Mouse (Mus musculus): Measurements from ENCODE around the gene Ndufb10. TPM values are rescaled to one million over a fixed set of nuclear protein-coding genes. Genes with fewer than 3 reads are reported as not detected.
A peak's percentile ranks its signal among the peaks of the same experiment; 100 is the strongest.

Gene Ndufb10
- 256 and 269 TPM in 2 replicates for polyA plus RNA-seq (2015; fragmentation: Nextera tagmentation; extraction: Ambion mirVana)

- DNase-seq (ENCODE audit: low spot score) (peak; percentile 96), ATAC-seq (ENCODE audit: low FRiP score, low TSS enrichment) (peak; percentile 66)
- WGBS: under 1% methylated on average over 30 of the region's 30 CpGs
- Histone ChIP-seq H3K27ac (replicated peaks) (peak within 1 kb of the TSS; percentile 73), H3K9me3 (ENCODE audit: control insufficient read depth, low read length) (no peaks in the 10 kb centered on the region), H3K4me2 (replicated peaks; ENCODE audit: low read depth) (peak within 1 kb of the TSS; percentile 69), H3K9ac (ENCODE audit: low read length) (peak within 1 kb of the TSS; percentile 64), H3K4me1 (replicated peaks; ENCODE audit: control insufficient read depth, insufficient read depth) (0 out of 2 replicates have a peak, but pooled peaks cover 2% of the 10 kb centered on the region), H3K27me3 (ENCODE audit: control insufficient read depth, insufficient read depth, low read length) (no peaks in the 10 kb centered on the region), H3K36me3 (ENCODE audit: control insufficient read depth, insufficient read depth, low read length) (peaks cover 10% of the 10 kb centered on the region), H3K4me3 (ENCODE audit: low read depth, low read length) (peak within 1 kb of the TSS; percentile 58)
- TF ChIP-seq EP300 (optimal IDR thresholded peaks at IDR 0.05) (no peak), CTCF (IDR thresholded peaks at IDR 0.05; ENCODE audit: low read depth) (peak; percentile 99)
Observed at GRCm38 (mm10) chr17:24724184-24724583, at the start of gene Ndufb10. TSS of gene Ndufb10 (minus strand) at chr17:24724478.

GRCm38 (mm10) chr17:24773241-24773640, 49.0 kb upstream of the Ndufb10 start:
- no peak for DNase-seq (ENCODE audit: low spot score)
- no peak overlapping the region for H3K9ac ChIP-seq (ENCODE audit: low read length)
- no peaks in the 10 kb centered on the region for H3K36me3 ChIP-seq (ENCODE audit: control insufficient read depth, insufficient read depth, low read length)
- no peak overlapping the region for H3K4me2 ChIP-seq (replicated peaks; ENCODE audit: low read depth)
- no peaks in the 10 kb centered on the region for H3K27me3 ChIP-seq (ENCODE audit: control insufficient read depth, insufficient read depth, low read length)
- H3K9me3 ChIP-seq (ENCODE audit: control insufficient read depth, low read length): no peaks in the 10 kb centered on the region
- no peak overlapping the region for H3K27ac ChIP-seq (replicated peaks)
- H3K4me3 ChIP-seq (ENCODE audit: low read depth, low read length): no peak overlapping the region
- TF ChIP-seq EP300 (optimal IDR thresholded peaks at IDR 0.05): no peak
- TF ChIP-seq CTCF (IDR thresholded peaks at IDR 0.05; ENCODE audit: low read depth): peak; percentile 50
- no peak for ATAC-seq (ENCODE audit: low FRiP score, low TSS enrichment)
- no peaks in the 10 kb centered on the region for H3K4me1 ChIP-seq (replicated peaks; ENCODE audit: control insufficient read depth, insufficient read depth)
- WGBS: 81% methylated on average over 5 of the region's 5 CpGs

DNA sequence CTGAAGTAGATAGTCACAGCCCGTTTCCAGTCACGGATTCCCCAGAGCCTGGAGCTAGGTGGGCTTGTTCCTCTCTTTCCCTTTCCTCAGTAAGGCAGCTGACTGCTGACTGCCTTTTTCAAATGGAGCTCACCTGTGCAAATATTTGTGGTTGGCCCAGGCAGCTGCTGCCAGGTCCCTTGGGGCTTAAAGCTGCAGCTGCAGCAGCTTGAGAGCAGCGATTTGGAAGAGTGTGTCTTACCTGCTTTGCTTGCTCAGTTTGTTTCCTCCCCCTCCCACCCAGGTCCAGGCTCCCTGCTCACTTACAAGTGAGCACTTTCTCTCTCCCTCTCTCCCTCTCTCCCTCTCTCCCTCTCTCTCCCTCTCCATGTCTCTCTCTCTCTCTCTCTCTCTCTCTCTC, 44.9 kb upstream of the Ndufb10 start:
- H3K4me1 ChIP-seq (replicated peaks; ENCODE audit: control insufficient read depth, insufficient read depth): no peaks in the 10 kb centered on the region
- no peak for TF ChIP-seq CTCF (IDR thresholded peaks at IDR 0.05; ENCODE audit: low read depth)
- no peak for TF ChIP-seq EP300 (optimal IDR thresholded peaks at IDR 0.05)
- WGBS: 31% methylated on average over 3 of the region's 3 CpGs
- H3K4me3 ChIP-seq (ENCODE audit: low read depth, low read length): no peak overlapping the region
- ATAC-seq (ENCODE audit: low FRiP score, low TSS enrichment) (no peak), DNase-seq (ENCODE audit: low spot score) (no peak)
- no peaks in the 10 kb centered on the region for H3K27me3 ChIP-seq (ENCODE audit: control insufficient read depth, insufficient read depth, low read length)
- no peak overlapping the region for H3K9ac ChIP-seq (ENCODE audit: low read length)
- H3K4me2 ChIP-seq (replicated peaks; ENCODE audit: low read depth): no peak overlapping the region
- no peaks in the 10 kb centered on the region for H3K36me3 ChIP-seq (ENCODE audit: control insufficient read depth, insufficient read depth, low read length)
- H3K9me3 ChIP-seq (ENCODE audit: control insufficient read depth, low read length): no peaks in the 10 kb centered on the region
- H3K27ac ChIP-seq (replicated peaks): no peak overlapping the region

DNA sequence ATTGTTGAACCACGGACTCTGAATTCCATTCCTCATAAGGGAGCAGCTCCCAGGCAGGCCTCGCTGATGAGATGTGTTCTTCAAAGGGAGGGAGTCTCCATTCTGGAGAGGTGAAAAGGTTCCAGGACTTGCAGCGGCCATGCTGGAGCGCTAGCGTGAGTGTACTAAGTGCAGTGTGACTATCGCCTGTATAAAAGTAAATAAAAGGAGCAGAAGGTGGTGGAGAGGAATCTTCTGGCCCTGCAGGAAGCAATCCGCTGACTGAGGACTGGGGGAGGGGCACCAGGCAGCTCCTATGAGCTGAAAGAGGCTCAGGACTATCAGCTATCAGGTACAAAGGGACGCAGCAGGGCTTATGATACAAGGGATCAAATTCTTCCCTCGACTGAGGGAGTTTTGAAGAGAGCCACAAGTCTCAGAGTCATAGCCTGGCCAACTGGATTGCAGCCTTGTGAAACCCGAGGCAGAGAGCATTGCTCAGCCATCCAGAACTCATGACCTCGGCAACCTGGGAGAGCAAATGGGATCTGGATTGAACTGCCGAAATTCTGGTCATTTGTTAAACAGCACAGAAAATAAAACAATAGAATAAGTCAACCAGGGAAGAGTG, 42.1 kb upstream of the Ndufb10 start:
- ATAC-seq (ENCODE audit: low FRiP score, low TSS enrichment) (no peak), DNase-seq (ENCODE audit: low spot score) (no peak)
- Histone ChIP-seq H3K27me3 (ENCODE audit: control insufficient read depth, insufficient read depth, low read length) (no peaks in the 10 kb centered on the region), H3K27ac (replicated peaks) (no peak overlapping the region), H3K4me1 (replicated peaks; ENCODE audit: control insufficient read depth, insufficient read depth) (no peaks in the 10 kb centered on the region), H3K9ac (ENCODE audit: low read length) (no peak overlapping the region), H3K4me3 (ENCODE audit: low read depth, low read length) (no peak overlapping the region), H3K4me2 (replicated peaks; ENCODE audit: low read depth) (no peak overlapping the region), H3K36me3 (ENCODE audit: control insufficient read depth, insufficient read depth, low read length) (no peaks in the 10 kb centered on the region), H3K9me3 (ENCODE audit: control insufficient read depth, low read length) (no peaks in the 10 kb centered on the region)
- no peak for TF ChIP-seq CTCF (IDR thresholded peaks at IDR 0.05; ENCODE audit: low read depth)
- no peak for TF ChIP-seq EP300 (optimal IDR thresholded peaks at IDR 0.05)
- 25% methylated on average over 12 of the region's 12 CpGs for WGBS

DNA sequence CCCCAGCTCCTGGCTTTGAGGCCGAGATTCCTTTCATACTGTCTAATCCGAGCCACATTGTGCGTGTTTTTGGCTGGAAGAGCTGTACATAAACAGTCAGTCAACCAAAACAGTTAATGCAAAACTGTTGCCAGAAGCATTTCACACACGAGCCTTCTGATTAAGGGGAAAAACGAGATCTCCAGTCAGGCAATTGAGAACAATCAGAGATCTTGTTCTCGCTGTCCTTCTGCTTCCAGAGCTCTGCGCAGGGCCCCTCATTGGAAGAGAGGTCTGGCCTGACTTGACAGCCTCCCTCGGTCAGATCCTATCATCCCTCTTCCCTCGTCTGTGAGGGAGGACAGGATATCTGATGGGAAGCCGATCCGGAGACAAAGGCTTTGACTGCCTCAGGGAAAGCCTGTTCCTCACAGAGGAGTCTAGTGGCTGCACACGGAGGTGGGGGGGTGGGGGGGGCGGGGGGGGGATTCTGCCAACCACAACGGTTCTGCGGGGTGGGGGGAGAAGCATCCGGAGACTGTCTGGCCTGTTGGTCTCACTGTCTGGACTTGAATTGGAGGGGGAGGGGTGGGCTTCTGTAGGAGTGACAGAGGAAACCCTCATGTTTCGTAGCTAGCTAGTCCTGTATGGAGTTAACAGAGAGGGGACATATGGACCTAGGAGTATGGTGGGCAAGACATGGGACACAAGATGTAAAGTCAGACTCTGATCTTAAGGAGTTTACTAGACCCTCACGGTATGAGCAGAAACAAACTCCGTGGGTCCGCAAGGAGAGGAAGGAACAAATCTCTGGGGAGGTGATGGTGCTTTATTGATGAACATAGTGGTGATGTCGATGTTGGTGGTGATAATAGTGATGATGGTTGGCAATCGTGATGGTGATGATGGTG, 41.0 kb upstream of the Ndufb10 start:
- TF ChIP-seq EP300 (optimal IDR thresholded peaks at IDR 0.05): no peak
- TF ChIP-seq CTCF (IDR thresholded peaks at IDR 0.05; ENCODE audit: low read depth): no peak
- no peaks in the 10 kb centered on the region for H3K36me3 ChIP-seq (ENCODE audit: control insufficient read depth, insufficient read depth, low read length)
- DNase-seq (ENCODE audit: low spot score): no peak

DNA sequence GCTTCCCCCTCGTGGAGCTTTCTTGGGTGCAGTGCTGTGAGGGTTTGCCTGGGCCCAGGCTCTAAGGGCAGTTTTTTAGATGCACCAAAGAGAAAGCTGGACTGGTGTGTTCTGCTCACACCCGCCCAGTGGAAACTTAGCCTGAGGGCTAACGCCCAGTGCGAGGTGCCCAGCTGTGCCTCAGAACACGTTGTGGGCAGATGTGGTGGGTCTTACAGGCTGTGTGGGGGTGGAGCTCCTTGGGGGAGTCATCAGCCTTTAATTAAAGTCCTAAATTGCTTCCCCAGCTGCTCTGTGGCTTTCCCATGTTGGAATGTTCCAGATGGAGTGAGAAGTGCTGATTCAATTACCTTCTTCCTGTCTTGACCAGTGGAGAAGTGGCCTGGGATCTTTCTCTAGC, 36.8 kb upstream of the Ndufb10 start:
- WGBS: 53% methylated on average over 5 of the region's 5 CpGs
- H3K27me3 ChIP-seq (ENCODE audit: control insufficient read depth, insufficient read depth, low read length): no peaks in the 10 kb centered on the region
- no peaks in the 10 kb centered on the region for H3K9me3 ChIP-seq (ENCODE audit: control insufficient read depth, low read length)
- no peak overlapping the region for H3K4me2 ChIP-seq (replicated peaks; ENCODE audit: low read depth)
- TF ChIP-seq EP300 (optimal IDR thresholded peaks at IDR 0.05) (no peak), CTCF (IDR thresholded peaks at IDR 0.05; ENCODE audit: low read depth) (no peak)
- no peak overlapping the region for H3K9ac ChIP-seq (ENCODE audit: low read length)
- DNase-seq (ENCODE audit: low spot score) (no peak), ATAC-seq (ENCODE audit: low FRiP score, low TSS enrichment) (no peak)
- no peak overlapping the region for H3K4me3 ChIP-seq (ENCODE audit: low read depth, low read length)
- no peaks in the 10 kb centered on the region for H3K36me3 ChIP-seq (ENCODE audit: control insufficient read depth, insufficient read depth, low read length)
- no peak overlapping the region for H3K27ac ChIP-seq (replicated peaks)
- H3K4me1 ChIP-seq (replicated peaks; ENCODE audit: control insufficient read depth, insufficient read depth): no peaks in the 10 kb centered on the region

More for the DNA sequence above, 41.0 kb upstream of the Ndufb10 start:
- Histone ChIP-seq H3K4me1 (replicated peaks; ENCODE audit: control insufficient read depth, insufficient read depth) (no peaks in the 10 kb centered on the region), H3K4me3 (ENCODE audit: low read depth, low read length) (no peak overlapping the region), H3K27ac (replicated peaks) (no peak overlapping the region), H3K9me3 (ENCODE audit: control insufficient read depth, low read length) (no peaks in the 10 kb centered on the region), H3K9ac (ENCODE audit: low read length) (no peak overlapping the region), H3K27me3 (ENCODE audit: control insufficient read depth, insufficient read depth, low read length) (no peaks in the 10 kb centered on the region), H3K4me2 (replicated peaks; ENCODE audit: low read depth) (no peak overlapping the region)
- 48% methylated on average over 22 of the region's 22 CpGs for WGBS
- no peak for ATAC-seq (ENCODE audit: low FRiP score, low TSS enrichment)

Data from stomach, postnatal 0 days (tissue).